In genomic region chr3:98042955-98043456, GRCm38 (mm10) we compare ENCODE assay signal across 9 mouse cellular contexts. TPM values are rescaled to one million over a fixed set of nuclear protein-coding genes. Genes with fewer than 3 reads are reported as not detected.
DNase-seq lines count a peak whose midpoint lies in the region; ATAC-seq and TF ChIP-seq lines count a peak whose summit lies in the region.
"Had no signal": no experiment of that assay in that cellular context is flagged by ENCODE, and none has a peak within 500 bp of the region (broad histone marks: within the 10 kb centered on the region; RNA-seq: fewer than 3 reads in every experiment).

No protein-coding gene starts in this region.

- peak; percentile 76 for DNase-seq in lung, embryonic 14.5 days
- no peak for DNase-seq in lung, adult 18-20 months
- DNase-seq in gastrocnemius, postnatal 10 days = peak; percentile 55
- peak; percentile 70 for DNase-seq in hindbrain, postnatal 0 days (ENCODE audit: low spot score)
- no peak for DNase-seq in spleen, postnatal 36 days (ENCODE audit: low spot score in 2 of 2)

- H3K27ac ChIP-seq in lung, embryonic 14.5 days (ENCODE audit: low read depth) = peak overlapping the region; percentile 73
- peak overlapping the region; percentile 67 for H3K27ac ChIP-seq in brown adipose tissue, adult 24 weeks (replicated peaks; ENCODE audit: low read depth, low read length)
- H3K27ac ChIP-seq in hindbrain, postnatal 0 days = peak overlapping the region; percentile 65
- peak overlapping the region; percentile 77 for H3K27ac ChIP-seq in limb, embryonic 13.5 days
- peak overlapping the region; percentile 48 for H3K27ac ChIP-seq in small intestine, adult 2 months (ENCODE audit: insufficient read depth, low read depth, low read length)

- H3K4me1 ChIP-seq in lung, embryonic 14.5 days (ENCODE audit: insufficient read depth) = peaks cover 54% of the 10 kb centered on the region
- H3K4me1 ChIP-seq in brown adipose tissue, adult 24 weeks (ENCODE audit: control insufficient read depth, insufficient read depth, insufficient read length, low read length) = peaks cover 29% of the 10 kb centered on the region
- H3K4me1 ChIP-seq in hindbrain, postnatal 0 days (ENCODE audit: insufficient read depth, low read length) = peaks cover 19% of the 10 kb centered on the region
- H3K4me1 ChIP-seq in limb, embryonic 13.5 days = peaks cover 89% of the 10 kb centered on the region
- H3K4me1 ChIP-seq in small intestine, adult 2 months (ENCODE audit: control insufficient read depth, insufficient read depth, insufficient read length, low read length) = peaks cover 5% of the 10 kb centered on the region

- no peaks in the 10 kb centered on the region for H3K9me3 ChIP-seq in lung, embryonic 14.5 days (ENCODE audit: low read depth, low read length)
- no peaks in the 10 kb centered on the region for H3K9me3 ChIP-seq in hindbrain, postnatal 0 days (ENCODE audit: low read length)
- H3K9me3 ChIP-seq in limb, embryonic 13.5 days = no peaks in the 10 kb centered on the region

- TF ChIP-seq POLR2A in small intestine, adult 2 months (IDR thresholded peaks at IDR 0.05; ENCODE audit: low read depth, low read length) = no peak

- no peak overlapping the region; the same call in 1 of the 2 replicates for H3K4me3 ChIP-seq in lung, embryonic 14.5 days (ENCODE audit: low read depth, low read length)
- H3K4me3 ChIP-seq in brown adipose tissue, adult 24 weeks (ENCODE audit: insufficient read depth, low read depth, low read length) = peak overlapping the region; percentile 51
- H3K4me3 ChIP-seq in hindbrain, postnatal 0 days (ENCODE audit: low read length) = no peak overlapping the region
- H3K4me3 ChIP-seq in limb, embryonic 13.5 days = no peak overlapping the region
- H3K4me3 ChIP-seq in small intestine, adult 2 months (ENCODE audit: low read depth, low read length) = no peak overlapping the region; the same call in 1 of the 2 replicates
- H3K4me3 ChIP-seq: megakaryocyte, embryonic 14.5 days had no signal

- peak; percentile 26 for ATAC-seq in lung, embryonic 14.5 days (ENCODE audit: insufficient read depth)
- peak; percentile 90 for ATAC-seq in hindbrain, postnatal 0 days
- no peak for ATAC-seq in limb, embryonic 13.5 days (ENCODE audit: low FRiP score, low read depth)

- no peak for TF ChIP-seq CTCF in lung, embryonic 14.5 days (IDR thresholded peaks at IDR 0.05; ENCODE audit: low read depth)
- no peak for TF ChIP-seq CTCF in hindbrain, postnatal 0 days (IDR thresholded peaks at IDR 0.05; ENCODE audit: low read depth)
- TF ChIP-seq CTCF in small intestine, adult 2 months (IDR thresholded peaks at IDR 0.05; ENCODE audit: extremely low read depth, insufficient read length, insufficient replicate concordance, low read depth, low read length) = no peak

- H3K27me3 ChIP-seq in lung, embryonic 14.5 days (ENCODE audit: insufficient read depth, low read length) = no peaks in the 10 kb centered on the region
- no peaks in the 10 kb centered on the region for H3K27me3 ChIP-seq in hindbrain, postnatal 0 days (ENCODE audit: insufficient read depth, low read length)
- H3K27me3 ChIP-seq in limb, embryonic 13.5 days = no peaks in the 10 kb centered on the region
- H3K27me3 ChIP-seq in small intestine, adult 2 months (ENCODE audit: control insufficient read depth, insufficient read depth, low read length) = no peaks in the 10 kb centered on the region
- H3K27me3 ChIP-seq: megakaryocyte, embryonic 14.5 days had no signal

- 19% methylated on average over 9 of the region's 9 CpGs for WGBS in lung, embryonic 14.5 days
- WGBS in hindbrain, postnatal 0 days = 11% methylated on average over 9 of the region's 9 CpGs
- WGBS in limb, embryonic 13.5 days = 16% methylated on average over 9 of the region's 9 CpGs
- WGBS in small intestine, adult 2 months = 46% methylated on average over 9 of the region's 9 CpGs

- no peaks in the 10 kb centered on the region for H3K36me3 ChIP-seq in lung, embryonic 14.5 days (ENCODE audit: insufficient read depth)
- no peaks in the 10 kb centered on the region for H3K36me3 ChIP-seq in hindbrain, postnatal 0 days (ENCODE audit: insufficient read depth, low read length)
- H3K36me3 ChIP-seq in limb, embryonic 13.5 days = no peaks in the 10 kb centered on the region
- H3K36me3 ChIP-seq in small intestine, adult 2 months (ENCODE audit: control insufficient read depth, insufficient read depth, low read length) = no peaks in the 10 kb centered on the region

- H3K9ac ChIP-seq in lung, embryonic 14.5 days = peak overlapping the region; percentile 18; the same call in 1 of the 2 replicates
- H3K9ac ChIP-seq in hindbrain, postnatal 0 days (replicated peaks; ENCODE audit: low read length) = no peak overlapping the region
- peak overlapping the region; percentile 26 for H3K9ac ChIP-seq in limb, embryonic 13.5 days

- peak overlapping the region; percentile 45 for H3K4me2 ChIP-seq in lung, embryonic 14.5 days
- peak overlapping the region; percentile 30 for H3K4me2 ChIP-seq in hindbrain, postnatal 0 days (ENCODE audit: low read depth, low read length)
- H3K4me2 ChIP-seq in limb, embryonic 13.5 days (replicated peaks) = peak overlapping the region; percentile 33

RNA-seq across cellular contexts. Expression of gene Notch2, which starts 29.7 kb away (rescaled TPM):
- polyA plus RNA-seq in lung, embryonic 14.5 days (2014; fragmentation: Nextera tagmentation; extraction: Ambion mirVana) = 43.8 and 45.1 TPM in 2 replicates
- 7.2 and 8.1 TPM in 2 replicates for polyA plus RNA-seq in brown adipose tissue, adult 24 weeks (2012; ENCODE audit: insufficient read depth, insufficient read length, missing spikeins)
- total RNA-seq in gastrocnemius, postnatal 10 days (2021) = 10 to 100 TPM; 32.0 to 42.1 TPM
- 37.7 and 44.9 TPM in 2 replicates for total RNA-seq in hindbrain, postnatal 0 days (2014; rRNA removed)
- polyA plus RNA-seq in hindbrain, postnatal 0 days (2015; fragmentation: Nextera tagmentation; extraction: Ambion mirVana) = 9.5 and 9.9 TPM in 2 replicates
- 39.9 and 43.5 TPM in 2 replicates for polyA plus RNA-seq in limb, embryonic 13.5 days (2015; fragmentation: Nextera tagmentation; extraction: Ambion mirVana)
- polyA plus RNA-seq in small intestine, adult 2 months (2012; rRNA removed) = 5.6 and 6.6 TPM in 2 replicates

Comparison
In these comparisons a context has a peak if more than half of its experiments do, and no peak if none do; other contexts are left out.
1. DNase-seq: peak in lung, embryonic 14.5 days (single experiment), gastrocnemius, postnatal 10 days (single experiment) and hindbrain, postnatal 0 days (single experiment); none in lung, adult 18-20 months (0 of 2) and spleen, postnatal 36 days (0 of 2).
2. Peak in every context shown above with its lines, with median percentiles within 50 percentile points of each other: H3K27ac ChIP-seq and H3K4me2 ChIP-seq.